ENCODE assay signal across 19 mouse cellular contexts in the genomic region with DNA sequence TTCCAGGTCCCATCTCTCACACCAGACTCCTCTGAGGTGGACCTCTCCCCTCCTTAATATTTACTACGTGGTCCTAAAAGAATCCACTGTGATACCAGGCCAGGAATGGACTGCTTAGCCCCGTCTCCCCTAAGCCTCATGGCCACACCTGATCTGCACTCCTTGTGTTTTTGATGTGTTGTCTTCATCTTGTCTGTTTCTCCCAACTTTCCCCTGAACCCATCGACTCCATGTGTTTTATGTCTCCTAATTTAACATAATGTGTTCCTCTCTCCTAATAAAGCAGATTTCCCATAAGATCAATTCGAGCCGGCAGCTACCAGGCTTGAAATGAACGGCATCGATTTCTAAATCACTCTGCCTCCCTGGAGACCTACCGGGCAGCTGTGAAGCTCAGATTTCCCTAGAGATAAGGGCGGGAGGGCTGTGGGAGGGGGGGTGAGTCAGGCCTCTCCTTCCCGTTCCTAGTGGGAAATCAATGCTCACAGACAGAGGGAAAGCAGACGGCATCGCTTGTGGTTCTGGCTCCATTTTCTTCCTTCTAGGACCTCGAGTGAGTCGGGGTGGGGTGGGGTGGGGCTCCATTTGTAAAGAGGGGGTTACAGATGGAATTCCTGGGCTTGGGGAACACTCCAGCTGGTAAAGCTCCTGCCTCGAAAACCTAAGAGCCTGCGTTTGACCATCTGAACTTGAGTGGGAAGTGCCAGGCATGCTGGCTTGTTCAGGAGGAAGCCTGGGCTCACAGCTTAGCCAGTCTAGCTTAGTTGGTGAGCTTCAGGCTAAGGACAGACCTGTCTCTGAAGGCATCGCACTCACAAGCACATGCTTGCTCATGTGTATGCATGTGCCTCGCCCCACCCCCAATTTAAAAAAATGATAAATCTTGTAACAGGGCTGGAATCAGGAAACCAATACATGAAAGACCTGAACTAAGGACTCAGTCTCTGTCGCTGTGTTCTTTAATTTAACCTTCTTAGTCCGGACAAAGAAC. TPM values are rescaled to one million over a fixed set of nuclear protein-coding genes. Genes with fewer than 3 reads are reported as not detected.
A peak's percentile ranks its signal among the peaks of the same experiment; 100 is the strongest.
DNase-seq lines count a peak whose midpoint lies in the region; ATAC-seq and TF ChIP-seq lines count a peak whose summit lies in the region.
"Had no signal": no experiment of that assay in that cellular context is flagged by ENCODE, and none has a peak within 500 bp of the region (broad histone marks: within the 10 kb centered on the region; RNA-seq: fewer than 3 reads in every experiment).

No protein-coding gene starts in this region.

- peak; percentile 47 for DNase-seq in embryo, embryonic 11 days
- DNase-seq in embryo, embryonic 9.5 days (ENCODE audit: extremely low spot score), result no peak
- no peak for DNase-seq in stomach, postnatal 0 days (ENCODE audit: low spot score)
- DNase-seq in hindbrain, postnatal 0 days (ENCODE audit: low spot score), result peak; percentile 78
- DNase-seq in right cerebral cortex, postnatal 10 days (ENCODE audit: low spot score in 2 of 2), result no peak
- no peak for DNase-seq in liver, embryonic 11.5 days (ENCODE audit: low spot score)
- DNase-seq: B cell, adult 2 months; cerebellum, adult 9-10 months; heart, adult 2 months; heart, postnatal 4 days; liver, postnatal 0 days; right cerebral cortex, postnatal 14 days had no signal

- ATAC-seq in stomach, embryonic 16.5 days (ENCODE audit: insufficient read depth, low FRiP score), result no peak
- no peak for ATAC-seq in stomach, postnatal 0 days (ENCODE audit: low FRiP score, low TSS enrichment)
- ATAC-seq in hindbrain, postnatal 0 days, result 0 out of 2 replicates have a peak, but pooled peaks have one; percentile 51
- ATAC-seq in neural tube, embryonic 15.5 days (ENCODE audit: low FRiP score), result peak; percentile 78
- no peak for ATAC-seq in liver, embryonic 11.5 days (replicated peaks; ENCODE audit: low FRiP score)
- ATAC-seq: liver, postnatal 0 days had no signal

- TF ChIP-seq CTCF in stomach, postnatal 0 days (IDR thresholded peaks at IDR 0.05; ENCODE audit: low read depth), result no peak
- no peak for TF ChIP-seq CTCF in hindbrain, postnatal 0 days (IDR thresholded peaks at IDR 0.05; ENCODE audit: low read depth)

- 0 out of 2 replicates have a peak overlapping the region, but pooled peaks have one; percentile 36 for H3K9ac ChIP-seq in stomach, embryonic 16.5 days (ENCODE audit: low read length)
- no peak overlapping the region for H3K9ac ChIP-seq in stomach, postnatal 0 days (ENCODE audit: low read length)
- H3K9ac ChIP-seq in hindbrain, postnatal 0 days (replicated peaks; ENCODE audit: low read length), result no peak overlapping the region
- H3K9ac ChIP-seq in neural tube, embryonic 15.5 days (replicated peaks), result no peak overlapping the region
- no peak overlapping the region for H3K9ac ChIP-seq in liver, embryonic 11.5 days (ENCODE audit: low read depth, low read length)
- H3K9ac ChIP-seq: kidney, embryonic 15.5 days; limb, embryonic 12.5 days; liver, postnatal 0 days had no signal

- no peaks in the 10 kb centered on the region for H3K27me3 ChIP-seq in stomach, embryonic 16.5 days (ENCODE audit: control insufficient read depth, insufficient read depth, low read length)
- H3K27me3 ChIP-seq in stomach, postnatal 0 days (ENCODE audit: control insufficient read depth, insufficient read depth, low read length), result no peaks in the 10 kb centered on the region
- H3K27me3 ChIP-seq in hindbrain, postnatal 0 days (ENCODE audit: insufficient read depth, low read length), result no peaks in the 10 kb centered on the region
- H3K27me3 ChIP-seq in neural tube, embryonic 15.5 days (replicated peaks), result no peaks in the 10 kb centered on the region
- 0 out of 2 replicates have a peak, but pooled peaks cover 2% of the 10 kb centered on the region for H3K27me3 ChIP-seq in liver, embryonic 11.5 days (replicated peaks; ENCODE audit: control insufficient read depth, insufficient read depth, low read length)

- WGBS in stomach, embryonic 16.5 days, result 33% methylated on average over 20 of the region's 20 CpGs
- WGBS in stomach, postnatal 0 days, result 27% methylated on average over 20 of the region's 20 CpGs
- WGBS in hindbrain, postnatal 0 days, result 41% methylated on average over 20 of the region's 20 CpGs
- 31% methylated on average over 20 of the region's 20 CpGs for WGBS in neural tube, embryonic 15.5 days
- WGBS in liver, embryonic 11.5 days, result 37% methylated on average over 20 of the region's 20 CpGs

- H3K4me1 ChIP-seq in stomach, embryonic 16.5 days (ENCODE audit: control insufficient read depth, insufficient read depth, low read length), result no peaks in the 10 kb centered on the region
- no peaks in the 10 kb centered on the region for H3K4me1 ChIP-seq in stomach, postnatal 0 days (replicated peaks; ENCODE audit: control insufficient read depth, insufficient read depth)
- peaks cover 4% of the 10 kb centered on the region; the same call in 1 of the 2 replicates for H3K4me1 ChIP-seq in hindbrain, postnatal 0 days (ENCODE audit: insufficient read depth, low read length)
- H3K4me1 ChIP-seq in neural tube, embryonic 15.5 days, result peaks cover 23% of the 10 kb centered on the region
- H3K4me1 ChIP-seq in liver, embryonic 11.5 days (replicated peaks; ENCODE audit: control insufficient read depth, insufficient read depth, low read length), result no peaks in the 10 kb centered on the region

- H3K4me3 ChIP-seq in stomach, embryonic 16.5 days (replicated peaks; ENCODE audit: low read length), result no peak overlapping the region
- H3K4me3 ChIP-seq in stomach, postnatal 0 days (ENCODE audit: low read depth, low read length), result no peak overlapping the region
- no peak overlapping the region for H3K4me3 ChIP-seq in hindbrain, postnatal 0 days (ENCODE audit: low read length)
- H3K4me3 ChIP-seq in neural tube, embryonic 15.5 days (replicated peaks), result no peak overlapping the region
- H3K4me3 ChIP-seq in liver, embryonic 11.5 days (ENCODE audit: low read depth, low read length), result no peak overlapping the region
- H3K4me3 ChIP-seq: erythroblast, embryonic 14.5 days; heart, adult 2 months; kidney, embryonic 15.5 days; limb, embryonic 12.5 days had no signal

- no peak for TF ChIP-seq EP300 in stomach, postnatal 0 days (optimal IDR thresholded peaks at IDR 0.05)

- H3K4me2 ChIP-seq in stomach, embryonic 16.5 days (ENCODE audit: low read depth, low read length), result no peak overlapping the region
- no peak overlapping the region for H3K4me2 ChIP-seq in stomach, postnatal 0 days (replicated peaks; ENCODE audit: low read depth)
- no peak overlapping the region for H3K4me2 ChIP-seq in hindbrain, postnatal 0 days (ENCODE audit: low read depth, low read length)
- no peak overlapping the region for H3K4me2 ChIP-seq in neural tube, embryonic 15.5 days
- no peak overlapping the region for H3K4me2 ChIP-seq in liver, embryonic 11.5 days
- H3K4me2 ChIP-seq: kidney, embryonic 15.5 days; limb, embryonic 12.5 days had no signal

- no peaks in the 10 kb centered on the region for H3K36me3 ChIP-seq in stomach, embryonic 16.5 days (ENCODE audit: control insufficient read depth, insufficient read depth, low read length)
- no peaks in the 10 kb centered on the region for H3K36me3 ChIP-seq in stomach, postnatal 0 days (ENCODE audit: control insufficient read depth, insufficient read depth, low read length)
- no peaks in the 10 kb centered on the region for H3K36me3 ChIP-seq in hindbrain, postnatal 0 days (ENCODE audit: insufficient read depth, low read length)
- no peaks in the 10 kb centered on the region for H3K36me3 ChIP-seq in neural tube, embryonic 15.5 days
- H3K36me3 ChIP-seq in liver, embryonic 11.5 days (ENCODE audit: control insufficient read depth, insufficient read depth, low read length), result no peaks in the 10 kb centered on the region
- H3K36me3 ChIP-seq: G1E; kidney, embryonic 15.5 days; limb, embryonic 12.5 days had no signal

- no peak overlapping the region for H3K27ac ChIP-seq in stomach, embryonic 16.5 days (ENCODE audit: low read length)
- H3K27ac ChIP-seq in stomach, postnatal 0 days (replicated peaks), result no peak overlapping the region
- H3K27ac ChIP-seq in hindbrain, postnatal 0 days, result peak overlapping the region; percentile 54; the same call in 1 of the 2 replicates
- peak overlapping the region; percentile 81 for H3K27ac ChIP-seq in neural tube, embryonic 15.5 days (replicated peaks)
- no peak overlapping the region for H3K27ac ChIP-seq in liver, embryonic 11.5 days (ENCODE audit: low read depth, low read length)
- H3K27ac ChIP-seq: heart, adult 2 months; kidney, embryonic 15.5 days; limb, embryonic 12.5 days had no signal

- no peaks in the 10 kb centered on the region for H3K9me3 ChIP-seq in stomach, embryonic 16.5 days (replicated peaks; ENCODE audit: control insufficient read depth, low read length)
- H3K9me3 ChIP-seq in stomach, postnatal 0 days (ENCODE audit: control insufficient read depth, low read length), result no peaks in the 10 kb centered on the region
- H3K9me3 ChIP-seq in hindbrain, postnatal 0 days (ENCODE audit: low read length), result no peaks in the 10 kb centered on the region
- H3K9me3 ChIP-seq in neural tube, embryonic 15.5 days (replicated peaks), result no peaks in the 10 kb centered on the region
- H3K9me3 ChIP-seq in liver, embryonic 11.5 days (ENCODE audit: control insufficient read depth, low read length), result no peaks in the 10 kb centered on the region
- H3K9me3 ChIP-seq: kidney, embryonic 15.5 days; limb, embryonic 12.5 days had no signal

RNA-seq across cellular contexts. Expression of a gene that starts 2.2 kb away (rescaled TPM):
- polyA plus RNA-seq in stomach, embryonic 16.5 days (2015; fragmentation: Nextera tagmentation; extraction: Ambion mirVana), result 0.61 and 0.80 TPM in 2 replicates
- polyA plus RNA-seq in stomach, postnatal 0 days (2015; fragmentation: Nextera tagmentation; extraction: Ambion mirVana), result 0.21 and 0.27 TPM in 2 replicates
- 0.14 and 0.31 TPM in 2 replicates for total RNA-seq in hindbrain, postnatal 0 days (2014; rRNA removed)
- polyA plus RNA-seq in hindbrain, postnatal 0 days (2015; fragmentation: Nextera tagmentation; extraction: Ambion mirVana), result 0.71 and 0.76 TPM in 2 replicates
- 0.72 and 1.5 TPM in 2 replicates for polyA plus RNA-seq in neural tube, embryonic 15.5 days (2015; fragmentation: Nextera tagmentation; extraction: Ambion mirVana)
- 0.25 TPM in 1 of 2 replicates, not detected in the other for polyA plus RNA-seq in liver, embryonic 11.5 days (2014; fragmentation: Nextera tagmentation; extraction: Ambion mirVana)
- total RNA-seq: G1E; heart, postnatal 4 days; neutrophil, adult 5-6 weeks had no signal
- polyA plus RNA-seq: erythroblast, embryonic 14.5 days; G1E; limb, embryonic 12.5 days had no signal

RNA-seq across cellular contexts. Expression of a gene that starts 20.3 kb away (rescaled TPM):
- 2.0 and 3.6 TPM in 2 replicates for polyA plus RNA-seq in stomach, embryonic 16.5 days (2015; fragmentation: Nextera tagmentation; extraction: Ambion mirVana)
- polyA plus RNA-seq in stomach, postnatal 0 days (2015; fragmentation: Nextera tagmentation; extraction: Ambion mirVana), result 8.2 and 8.7 TPM in 2 replicates
- not detected in 2 replicates for total RNA-seq in hindbrain, postnatal 0 days (2014; rRNA removed)
- 0.09 and 0.11 TPM in 2 replicates for polyA plus RNA-seq in hindbrain, postnatal 0 days (2015; fragmentation: Nextera tagmentation; extraction: Ambion mirVana)
- polyA plus RNA-seq in neural tube, embryonic 15.5 days (2015; fragmentation: Nextera tagmentation; extraction: Ambion mirVana), result 0.23 TPM in 1 of 2 replicates, not detected in the other
- polyA plus RNA-seq in liver, embryonic 11.5 days (2014; fragmentation: Nextera tagmentation; extraction: Ambion mirVana), result not detected in 2 replicates
- total RNA-seq: neutrophil, adult 5-6 weeks had no signal
- polyA plus RNA-seq: erythroblast, embryonic 14.5 days; G1E; liver, postnatal 0 days had no signal

RNA-seq across cellular contexts. Expression of a gene that starts 40.7 kb away (rescaled TPM):
- 0.74 and 0.85 TPM in 2 replicates for polyA plus RNA-seq in stomach, embryonic 16.5 days (2015; fragmentation: Nextera tagmentation; extraction: Ambion mirVana)
- polyA plus RNA-seq in stomach, postnatal 0 days (2015; fragmentation: Nextera tagmentation; extraction: Ambion mirVana), result 0.64 and 0.81 TPM in 2 replicates
- total RNA-seq in hindbrain, postnatal 0 days (2014; rRNA removed), result 6.9 and 8.9 TPM in 2 replicates
- polyA plus RNA-seq in hindbrain, postnatal 0 days (2015; fragmentation: Nextera tagmentation; extraction: Ambion mirVana), result 3.1 and 3.3 TPM in 2 replicates
- polyA plus RNA-seq in neural tube, embryonic 15.5 days (2015; fragmentation: Nextera tagmentation; extraction: Ambion mirVana), result 2.5 and 2.6 TPM in 2 replicates
- polyA plus RNA-seq in liver, embryonic 11.5 days (2014; fragmentation: Nextera tagmentation; extraction: Ambion mirVana), result 0.48 and 0.74 TPM in 2 replicates
- total RNA-seq: neutrophil, adult 5-6 weeks had no signal
- polyA plus RNA-seq: erythroblast, embryonic 14.5 days; G1E had no signal

RNA-seq across cellular contexts. Expression of a gene that starts 53.1 kb away (rescaled TPM):
- polyA plus RNA-seq in stomach, embryonic 16.5 days (2015; fragmentation: Nextera tagmentation; extraction: Ambion mirVana), result 0.14 and 0.18 TPM in 2 replicates
- polyA plus RNA-seq in stomach, postnatal 0 days (2015; fragmentation: Nextera tagmentation; extraction: Ambion mirVana), result 0.30 and 0.31 TPM in 2 replicates
- 0.26 and 1.5 TPM in 2 replicates for total RNA-seq in hindbrain, postnatal 0 days (2014; rRNA removed)
- polyA plus RNA-seq in hindbrain, postnatal 0 days (2015; fragmentation: Nextera tagmentation; extraction: Ambion mirVana), result 0.82 and 0.93 TPM in 2 replicates
- polyA plus RNA-seq in neural tube, embryonic 15.5 days (2015; fragmentation: Nextera tagmentation; extraction: Ambion mirVana), result 0.42 and 0.60 TPM in 2 replicates
- polyA plus RNA-seq in liver, embryonic 11.5 days (2014; fragmentation: Nextera tagmentation; extraction: Ambion mirVana), result 0.22 and 0.27 TPM in 2 replicates
- total RNA-seq: heart, postnatal 4 days; neutrophil, adult 5-6 weeks had no signal
- polyA plus RNA-seq: erythroblast, embryonic 14.5 days; G1E; liver, postnatal 0 days had no signal

Comparison
In these comparisons a context has a peak if more than half of its experiments do, and no peak if none do; other contexts are left out.
1. DNase-seq: peak in embryo, embryonic 11 days (single experiment) and hindbrain, postnatal 0 days (single experiment); none in embryo, embryonic 9.5 days (single experiment), stomach, postnatal 0 days (single experiment), right cerebral cortex, postnatal 10 days (0 of 2) and liver, embryonic 11.5 days (single experiment).
2. ATAC-seq: peak in hindbrain, postnatal 0 days (single experiment) and neural tube, embryonic 15.5 days (single experiment); none in stomach, embryonic 16.5 days (single experiment), stomach, postnatal 0 days (single experiment) and liver, embryonic 11.5 days (single experiment).
3. H3K27ac ChIP-seq: peak in hindbrain, postnatal 0 days (single experiment) and neural tube, embryonic 15.5 days (single experiment); none in stomach, embryonic 16.5 days (single experiment), stomach, postnatal 0 days (single experiment) and liver, embryonic 11.5 days (single experiment).